Mouse (Mus musculus) gastrocnemius, postnatal 10 days (tissue): ENCODE results near the gene Arhgap15. TPM values are rescaled to one million over a fixed set of nuclear protein-coding genes. Genes with fewer than 3 reads are reported as not detected.

ENCODE experiments used
- DNase-seq: peaks from one replicate; pipeline ENCODE4 v3.0.0; 2021; ENCODE audit warnings: mixed read lengths
- total RNA-seq, 2 experiments: library from RNA; stranded (reverse); gene quantifications; 2 replicates each; pipeline ENCODE4 v1.2.3; 2021

The Arhgap15 gene
- total RNA-seq, 2 experiments from 2014 or later, result 0.72 to 1.1 TPM

- DNase-seq, result no peak
Measured at GRCm38 (mm10) chr2:44192058-44192457, 443.4 kb downstream of the Arhgap15 start.

- DNase-seq, result no peak
Measured at GRCm38 (mm10) chr2:44215506-44215905, 466.9 kb downstream of the Arhgap15 start.

GRCm38 (mm10) chr2:44217811-44218210 lies 469.2 kb downstream of the Arhgap15 start:
- DNase-seq, result no peak

- no peak for DNase-seq
Measured at GRCm38 (mm10) chr2:44218317-44218716, 469.7 kb downstream of the Arhgap15 start.

- no peak for DNase-seq
Measured at GRCm38 (mm10) chr2:44221686-44222085, 473.1 kb downstream of the Arhgap15 start.

GRCm38 (mm10) chr2:44222176-44222753 lies 473.6 kb downstream of the Arhgap15 start:
- no peak for DNase-seq

- DNase-seq, result no peak
Measured at GRCm38 (mm10) chr2:44234856-44235255, 486.2 kb downstream of the Arhgap15 start.

- DNase-seq, result no peak
Measured at GRCm38 (mm10) chr2:44241657-44242454, 493.2 kb downstream of the Arhgap15 start.

GRCm38 (mm10) chr2:44242628-44243255 lies 494.1 kb downstream of the Arhgap15 start:
- no peak for DNase-seq

- DNase-seq, result no peak
Measured at GRCm38 (mm10) chr2:44255343-44255742, 506.7 kb downstream of the Arhgap15 start.

- DNase-seq, result no peak
Measured at GRCm38 (mm10) chr2:44257946-44258345, 509.3 kb downstream of the Arhgap15 start.

GRCm38 (mm10) chr2:44271455-44272346 lies 523.1 kb downstream of the Arhgap15 start:
- no peak for DNase-seq

- no peak for DNase-seq
Measured at GRCm38 (mm10) chr2:44272606-44273005, 524.0 kb downstream of the Arhgap15 start.

GRCm38 (mm10) chr2:44274425-44274824 lies 525.8 kb downstream of the Arhgap15 start:
- DNase-seq, result no peak

- no peak for DNase-seq
Measured at GRCm38 (mm10) chr2:44286181-44286719, 537.6 kb downstream of the Arhgap15 start.

GRCm38 (mm10) chr2:44299156-44299555 lies 550.5 kb downstream of the Arhgap15 start:
- DNase-seq, result no peak

GRCm38 (mm10) chr2:44299909-44300308 lies 551.3 kb downstream of the Arhgap15 start:
- no peak for DNase-seq

- no peak for DNase-seq
Measured at GRCm38 (mm10) chr2:44300466-44300865, 551.8 kb downstream of the Arhgap15 start.

GRCm38 (mm10) chr2:44304261-44304970 lies 555.8 kb downstream of the Arhgap15 start:
- DNase-seq, result no peak

GRCm38 (mm10) chr2:44304971-44305808 lies 556.6 kb downstream of the Arhgap15 start:
- no peak for DNase-seq
